Mouse (Mus musculus): ENCODE results near the gene Nrf1.
A peak's percentile ranks its signal among the peaks of the same experiment; 100 is the strongest.

The Nrf1 gene

GRCm38 (mm10) chr6:30147058-30147457, 99.3 kb downstream of the Nrf1 start:
- DNase-seq (ENCODE audit: low read depth, low spot score) = no peak

- no peak for DNase-seq (ENCODE audit: low read depth, low spot score)
These were observed 100.0 kb downstream of the Nrf1 start for GRCm38 (mm10) chr6:30147753-30148152.

- no peak for DNase-seq (ENCODE audit: low read depth, low spot score)
These were observed 102.7 kb downstream of the Nrf1 start for GRCm38 (mm10) chr6:30150471-30150870.

- no peak for DNase-seq (ENCODE audit: low read depth, low spot score)
These were observed 104.4 kb downstream of the Nrf1 start for GRCm38 (mm10) chr6:30152163-30152562.

GRCm38 (mm10) chr6:30152649-30153048, 104.9 kb downstream of the Nrf1 start:
- DNase-seq (ENCODE audit: low read depth, low spot score) = no peak

- no peak for DNase-seq (ENCODE audit: low read depth, low spot score)
These were observed 105.3 kb downstream of the Nrf1 start for GRCm38 (mm10) chr6:30153076-30153475.

- no peak for DNase-seq (ENCODE audit: low read depth, low spot score)
These were observed 106.1 kb downstream of the Nrf1 start for GRCm38 (mm10) chr6:30153733-30154415.

GRCm38 (mm10) chr6:30159516-30160045, 111.8 kb downstream of the Nrf1 start:
- no peak for DNase-seq (ENCODE audit: low read depth, low spot score)

GRCm38 (mm10) chr6:30160408-30160807, 112.6 kb downstream of the Nrf1 start:
- no peak for DNase-seq (ENCODE audit: low read depth, low spot score)

- no peak for DNase-seq (ENCODE audit: low read depth, low spot score)
These were observed 113.8 kb downstream of the Nrf1 start for GRCm38 (mm10) chr6:30161618-30162017.

GRCm38 (mm10) chr6:30162091-30162490, 114.3 kb downstream of the Nrf1 start:
- DNase-seq (ENCODE audit: low read depth, low spot score) = no peak

GRCm38 (mm10) chr6:30166349-30166748, 118.6 kb downstream of the Nrf1 start:
- DNase-seq (ENCODE audit: low read depth, low spot score) = peak; percentile 19

GRCm38 (mm10) chr6:30167192-30167591, 119.4 kb downstream of the Nrf1 start:
- DNase-seq (ENCODE audit: low read depth, low spot score) = no peak

GRCm38 (mm10) chr6:30168275-30168674, 120.5 kb downstream of the Nrf1 start:
- DNase-seq (ENCODE audit: low read depth, low spot score) = no peak

GRCm38 (mm10) chr6:30169148-30169547, 121.4 kb downstream of the Nrf1 start:
- DNase-seq (ENCODE audit: low read depth, low spot score) = no peak

GRCm38 (mm10) chr6:30171226-30171625, 123.4 kb downstream of the Nrf1 start:
- no peak for DNase-seq (ENCODE audit: low read depth, low spot score)

GRCm38 (mm10) chr6:30171967-30172366, 124.2 kb downstream of the Nrf1 start:
- no peak for DNase-seq (ENCODE audit: low read depth, low spot score)

GRCm38 (mm10) chr6:30172441-30172819, 124.6 kb downstream of the Nrf1 start:
- no peak for DNase-seq (ENCODE audit: low read depth, low spot score)

- no peak for DNase-seq (ENCODE audit: low read depth, low spot score)
These were observed 125.2 kb downstream of the Nrf1 start for GRCm38 (mm10) chr6:30172820-30173550.

- peak; percentile 92 for DNase-seq (ENCODE audit: low read depth, low spot score)
These were observed 126.0 kb downstream of the Nrf1 start for GRCm38 (mm10) chr6:30173551-30174460.

GRCm38 (mm10) chr6:30174461-30175224, 126.9 kb downstream of the Nrf1 start:
- no peak for DNase-seq (ENCODE audit: low read depth, low spot score)
